Mouse (Mus musculus): ENCODE results near the gene Hnrnpul2.
"Not testable (repeated sequence)": the region's sequence is repeated elsewhere in the genome, so short reads cannot be mapped to it uniquely, and the experiment has no call there.

The Hnrnpul2 gene

GRCm38 (mm10) chr19:8852236-8852928 is 32.6 kb downstream of the Hnrnpul2 start:
- no peak for DNase-seq

GRCm38 (mm10) chr19:8853117-8853516 is 33.3 kb downstream of the Hnrnpul2 start:
- no peak for DNase-seq

- DNase-seq, result peak; percentile 77 to 81
These were observed 37.9 kb downstream of the Hnrnpul2 start for GRCm38 (mm10) chr19:8857689-8858088.

- DNase-seq, result peak in 1 of 2 experiments; percentile 68
These were observed 39.2 kb downstream of the Hnrnpul2 start for GRCm38 (mm10) chr19:8859018-8859417.

- DNase-seq, result no peak
These were observed 44.5 kb downstream of the Hnrnpul2 start for GRCm38 (mm10) chr19:8864265-8864664.

- not testable (repeated sequence) for DNase-seq
These were observed 50.6 kb downstream of the Hnrnpul2 start for GRCm38 (mm10) chr19:8870381-8870780.

- DNase-seq, result no peak
These were observed 51.0 kb downstream of the Hnrnpul2 start for GRCm38 (mm10) chr19:8870838-8871237.

GRCm38 (mm10) chr19:8871267-8872186 is 51.7 kb downstream of the Hnrnpul2 start, which contains the start of gene Ubxn1:
Gene Ubxn1 (plus strand): TSS chr19:8871496.
- DNase-seq, result peak; percentile 97 to 99

GRCm38 (mm10) chr19:8872266-8872840 is 52.5 kb downstream of the Hnrnpul2 start:
- DNase-seq, result no peak

GRCm38 (mm10) chr19:8875031-8875430 is 55.2 kb downstream of the Hnrnpul2 start:
- no peak for DNase-seq

- DNase-seq, result peak; percentile 93 to 95
These were observed 60.7 kb downstream of the Hnrnpul2 start, which contains the start of gene Uqcc3 for GRCm38 (mm10) chr19:8880311-8881033. Gene Uqcc3 (minus strand): TSS chr19:8880923.

- no peak for DNase-seq
These were observed 61.2 kb downstream of the Hnrnpul2 start for GRCm38 (mm10) chr19:8881034-8881392.

- DNase-seq, result no peak
These were observed 63.8 kb downstream of the Hnrnpul2 start, which contains the start of the genes Lbhd1 and Gm49403 for GRCm38 (mm10) chr19:8883616-8884015. Gene Lbhd1 (plus strand): TSS chr19:8883732. Gene Gm49403 (plus strand): TSS chr19:8883930.

All from kidney, postnatal 25 days (tissue).